Mouse (Mus musculus) lung, postnatal 0 days (tissue): ENCODE data around the gene Hist1h2ab.

Source experiments
- CTCF ChIP-seq: IDR thresholded peaks from 2 replicates; pipeline ENCODE4 v1.5.1; 2016; ENCODE audit warnings: antibody characterized with exemption, mild to moderate bottlenecking
- EP300 ChIP-seq: IDR thresholded peaks from 2 replicates; pipeline ENCODE4 v1.6.1; 2016; ENCODE audit warnings: antibody characterized with exemption, mild to moderate bottlenecking, control low read depth

- no peak for TF ChIP-seq CTCF
- no peak for TF ChIP-seq EP300
Measured at GRCm38 (mm10) chr13:23738041-23738440, 12.9 kb upstream of the Hist1h2ab start.
